Mouse (Mus musculus) CH12.LX (cell line): ENCODE measurements around the gene Tmem265.

Experiments used
- CTCF ChIP-seq, 2 experiments: IDR thresholded peaks in 1 of 2; conservative IDR thresholded peaks in 1 of 2; 2 replicates each; pipeline ENCODE4 v1.5.1; 2011 to 2012; ENCODE audit warnings: low read depth in 2 of 2, low read length in 2 of 2, improper control_type of control experiment in 1 of 2, inconsistent platforms in 1 of 2, mild to moderate bottlenecking in 1 of 2, moderate library complexity in 1 of 2
- EP300 ChIP-seq: IDR thresholded peaks from 2 replicates; pipeline ENCODE4 v1.6.1; 2011; ENCODE audit warnings: low read length, improper control_type of control experiment
- KAT2A ChIP-seq: IDR thresholded peaks from 2 replicates; pipeline ENCODE4 v1.6.1; 2012; ENCODE audit warnings: low read length, improper control_type of control experiment, inconsistent platforms; ENCODE audit not compliant: insufficient replicate concordance
- MAFK ChIP-seq: IDR thresholded peaks from 2 replicates; pipeline ENCODE4 v1.6.1; 2011; ENCODE audit warnings: low read length, improper control_type of control experiment; ENCODE audit not compliant: insufficient replicate concordance
- MXI1 ChIP-seq: IDR thresholded peaks from 2 replicates; pipeline ENCODE4 v1.6.1; 2011; ENCODE audit warnings: mild to moderate bottlenecking, low read depth, low read length, improper control_type of control experiment
- NELFE ChIP-seq: IDR thresholded peaks from 2 replicates; pipeline ENCODE4 v1.6.1; 2011; ENCODE audit warnings: low read depth, low read length, improper control_type of control experiment
- POLR2A ChIP-seq: IDR thresholded peaks from 2 replicates; pipeline ENCODE4 v1.6.1; 2011; ENCODE audit warnings: low read depth, mild to moderate bottlenecking, improper control_type of control experiment, low read length
- USF1 ChIP-seq: IDR thresholded peaks from 2 replicates; pipeline ENCODE4 v1.6.1; 2014; ENCODE audit warnings: low read depth, mild to moderate bottlenecking, inconsistent platforms, low read length, improper control_type of control experiment
- ZC3H11A ChIP-seq: IDR thresholded peaks from 2 replicates; pipeline ENCODE4 v1.6.1; 2012; ENCODE audit warnings: low read depth, mild to moderate bottlenecking, inconsistent platforms, low read length, improper control_type of control experiment

DNA sequence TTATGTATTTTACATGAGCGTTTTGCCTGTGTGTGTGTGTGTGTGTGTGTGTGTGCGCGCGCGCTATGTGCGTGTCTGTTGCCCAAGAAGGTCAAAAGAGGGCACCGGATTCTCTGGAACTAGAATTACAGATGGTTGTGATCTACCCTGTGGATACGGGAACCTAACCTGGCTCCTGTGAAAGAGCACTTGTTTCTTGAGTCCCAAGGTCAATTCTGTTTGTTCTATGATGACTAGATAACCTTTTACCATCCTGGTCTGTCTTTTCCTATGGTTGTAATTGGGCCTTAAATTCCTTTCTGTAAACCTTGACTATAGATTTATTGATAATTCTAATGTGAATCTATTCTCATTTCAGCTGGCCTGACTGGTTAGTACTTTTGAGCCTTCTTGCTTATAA, 9.6 kb upstream of the Tmem265 start:
- TF ChIP-seq POLR2A (no peak), CTCF (conservative IDR thresholded peaks at IDR 0.05 in 1 of 2, IDR thresholded peaks at IDR 0.05 in 1 of 2; ENCODE audit: low read depth in 2 of 2, low read length in 2 of 2) (no peak), ZC3H11A (no peak), EP300 (no peak), MXI1 (no peak), KAT2A (no peak), MAFK (no peak), USF1 (no peak), NELFE (no peak)
